Mouse (Mus musculus) gastrocnemius, postnatal 25 days (tissue): ENCODE results near the gene Ppp1r37. TPM values are rescaled to one million over a fixed set of nuclear protein-coding genes. Genes with fewer than 3 reads are reported as not detected.
A peak's percentile ranks its signal among the peaks of the same experiment; 100 is the strongest.

Source experiments
- DNase-seq: peaks from one replicate; pipeline ENCODE4 v3.0.0; 2022
- total RNA-seq, 2 experiments: library from RNA; stranded (reverse); gene quantifications; 1 replicate in 1 of 2; 2 replicates in 1 of 2; pipeline ENCODE4 v1.2.3; 2021

The Ppp1r37 gene
- total RNA-seq, 2 experiments from 2014 or later: 34.5 to 38.6 TPM

- DNase-seq: peak; percentile 82
Observed at GRCm38 (mm10) chr7:19572926-19573775, 10.3 kb upstream of the Ppp1r37 start.

- no peak for DNase-seq
Observed at GRCm38 (mm10) chr7:19569647-19570046, 6.8 kb upstream of the Ppp1r37 start.

GRCm38 (mm10) chr7:19567426-19567825 is 4.5 kb upstream of the Ppp1r37 start:
- DNase-seq: no peak

GRCm38 (mm10) chr7:19565803-19566202 is 2.9 kb upstream of the Ppp1r37 start:
- no peak for DNase-seq

- DNase-seq: no peak
Observed at GRCm38 (mm10) chr7:19564455-19564854, 1.6 kb upstream of the Ppp1r37 start.

- no peak for DNase-seq
Observed at GRCm38 (mm10) chr7:19563884-19564283, 1.0 kb upstream of the Ppp1r37 start.

GRCm38 (mm10) chr7:19561765-19562642 is 872 bp downstream of the Ppp1r37 start:
- DNase-seq: peak; percentile 90

GRCm38 (mm10) chr7:19561431-19561764 is 1.5 kb downstream of the Ppp1r37 start:
- no peak for DNase-seq

GRCm38 (mm10) chr7:19560491-19561260 is 2.2 kb downstream of the Ppp1r37 start:
- DNase-seq: peak; percentile 8

- no peak for DNase-seq
Observed at GRCm38 (mm10) chr7:19558965-19559364, 3.9 kb downstream of the Ppp1r37 start.

- no peak for DNase-seq
Observed at GRCm38 (mm10) chr7:19557982-19558900, 4.6 kb downstream of the Ppp1r37 start.

- peak; percentile 59 for DNase-seq
Observed at GRCm38 (mm10) chr7:19557086-19557485, 5.8 kb downstream of the Ppp1r37 start.

GRCm38 (mm10) chr7:19554168-19554567 is 8.7 kb downstream of the Ppp1r37 start:
- DNase-seq: no peak

GRCm38 (mm10) chr7:19552443-19552842 is 10.4 kb downstream of the Ppp1r37 start:
- no peak for DNase-seq

- no peak for DNase-seq
Observed at GRCm38 (mm10) chr7:19551634-19552033, 11.2 kb downstream of the Ppp1r37 start.

- DNase-seq: no peak
Observed at GRCm38 (mm10) chr7:19549394-19549793, 13.5 kb downstream of the Ppp1r37 start.

- no peak for DNase-seq
Observed at GRCm38 (mm10) chr7:19547344-19547969, 15.4 kb downstream of the Ppp1r37 start.

- DNase-seq: no peak
Observed at GRCm38 (mm10) chr7:19546007-19546406, 16.9 kb downstream of the Ppp1r37 start.

- DNase-seq: no peak
Observed at GRCm38 (mm10) chr7:19543584-19543983, 19.3 kb downstream of the Ppp1r37 start.

GRCm38 (mm10) chr7:19542155-19542691 is 20.7 kb downstream of the Ppp1r37 start:
- DNase-seq: peak; percentile 33
